Mouse (Mus musculus): Measurements from ENCODE around the gene Macf1.
"Not testable (repeated sequence)": the region's sequence is repeated elsewhere in the genome, so short reads cannot be mapped to it uniquely, and the experiment has no call there.

Macf1 gene

GRCm38 (mm10) chr4:123337693-123338092 is 346.5 kb downstream of the Macf1 start:
- no peak for DNase-seq

- DNase-seq: peak in 1 of 2 experiments; percentile 24
Measured at GRCm38 (mm10) chr4:123335796-123336585, 348.2 kb downstream of the Macf1 start.

- not testable (repeated sequence) for DNase-seq
Measured at GRCm38 (mm10) chr4:123335244-123335643, 348.9 kb downstream of the Macf1 start.

- no peak for DNase-seq
Measured at GRCm38 (mm10) chr4:123334177-123334576, 350.0 kb downstream of the Macf1 start.

GRCm38 (mm10) chr4:123333151-123333550 is 351.0 kb downstream of the Macf1 start:
- no peak for DNase-seq

- not testable (repeated sequence) for DNase-seq
Measured at GRCm38 (mm10) chr4:123331961-123332360, 352.2 kb downstream of the Macf1 start.

GRCm38 (mm10) chr4:123331326-123331725 is 352.8 kb downstream of the Macf1 start:
- DNase-seq: no peak

- no peak for DNase-seq
Measured at GRCm38 (mm10) chr4:123328946-123329345, 355.2 kb downstream of the Macf1 start.

GRCm38 (mm10) chr4:123327630-123328029 is 356.5 kb downstream of the Macf1 start:
- no peak for DNase-seq

GRCm38 (mm10) chr4:123326087-123326486 is 358.1 kb downstream of the Macf1 start:
- no peak for DNase-seq

- DNase-seq: no peak
Measured at GRCm38 (mm10) chr4:123323534-123323933, 360.6 kb downstream of the Macf1 start, which contains the start of gene Oxct2a. Gene Oxct2a (minus strand): TSS chr4:123323634.

- peak in 1 of 2 experiments; percentile 34 for DNase-seq
Measured at GRCm38 (mm10) chr4:123322910-123323309, 361.2 kb downstream of the Macf1 start.

- no peak for DNase-seq
Measured at GRCm38 (mm10) chr4:123314497-123314896, 369.7 kb downstream of the Macf1 start.

- DNase-seq: no peak
Measured at GRCm38 (mm10) chr4:123313010-123313409, 371.1 kb downstream of the Macf1 start.

- no peak for DNase-seq
Measured at GRCm38 (mm10) chr4:123311845-123312244, 372.3 kb downstream of the Macf1 start.

GRCm38 (mm10) chr4:123308292-123308691 is 375.9 kb downstream of the Macf1 start:
- no peak for DNase-seq

- DNase-seq: no peak
Measured at GRCm38 (mm10) chr4:123306999-123307398, 377.2 kb downstream of the Macf1 start.

GRCm38 (mm10) chr4:123305789-123306188 is 378.4 kb downstream of the Macf1 start:
- DNase-seq: peak; percentile 23 to 51
